Mouse (Mus musculus): ENCODE data around the gene Map3k4. TPM values are rescaled to one million over a fixed set of nuclear protein-coding genes. Genes with fewer than 3 reads are reported as not detected.

Gene Map3k4
- polyA plus RNA-seq, 1 experiment, result 14.4 TPM

GRCm38 (mm10) chr17:12224145-12224544 is 94.5 kb downstream of the Map3k4 start:
- no peak for TF ChIP-seq CTCF (IDR thresholded peaks at IDR 0.05; ENCODE audit: control insufficient read depth, insufficient read depth, low read length)
- no peak for TF ChIP-seq POLR2A (IDR thresholded peaks at IDR 0.05; ENCODE audit: borderline replicate concordance, control insufficient read depth, low read depth, low read length)
- Histone ChIP-seq H3K4me1 (ENCODE audit: control insufficient read depth, insufficient read depth, low read length) (no peaks in the 10 kb centered on the region), H3K4me3 (replicated peaks; ENCODE audit: control insufficient read depth, low read depth, low read length) (no peak overlapping the region), H3K27ac (ENCODE audit: control insufficient read depth, insufficient read depth, low read depth, low read length, poor library complexity) (no peak overlapping the region)
- WGBS, result 93% methylated on average over 9 of the region's 9 CpGs

- no peak overlapping the region for H3K27ac ChIP-seq (ENCODE audit: control insufficient read depth, insufficient read depth, low read depth, low read length, poor library complexity)
- 90% methylated on average over 5 of the region's 5 CpGs for WGBS
- no peak overlapping the region for H3K4me3 ChIP-seq (replicated peaks; ENCODE audit: control insufficient read depth, low read depth, low read length)
- H3K4me1 ChIP-seq (ENCODE audit: control insufficient read depth, insufficient read depth, low read length), result no peaks in the 10 kb centered on the region
- TF ChIP-seq POLR2A (IDR thresholded peaks at IDR 0.05; ENCODE audit: borderline replicate concordance, control insufficient read depth, low read depth, low read length), result no peak
- no peak for TF ChIP-seq CTCF (IDR thresholded peaks at IDR 0.05; ENCODE audit: control insufficient read depth, insufficient read depth, low read length)
These were observed 94.9 kb downstream of the Map3k4 start for GRCm38 (mm10) chr17:12223682-12224081.

GRCm38 (mm10) chr17:12221926-12222325 is 96.7 kb downstream of the Map3k4 start:
- WGBS, result 90% methylated on average over 6 of the region's 6 CpGs
- TF ChIP-seq POLR2A (IDR thresholded peaks at IDR 0.05; ENCODE audit: borderline replicate concordance, control insufficient read depth, low read depth, low read length) (no peak), CTCF (IDR thresholded peaks at IDR 0.05; ENCODE audit: control insufficient read depth, insufficient read depth, low read length) (no peak)
- H3K4me3 ChIP-seq (replicated peaks; ENCODE audit: control insufficient read depth, low read depth, low read length), result no peak overlapping the region
- no peak overlapping the region for H3K27ac ChIP-seq (ENCODE audit: control insufficient read depth, insufficient read depth, low read depth, low read length, poor library complexity)
- no peaks in the 10 kb centered on the region for H3K4me1 ChIP-seq (ENCODE audit: control insufficient read depth, insufficient read depth, low read length)

GRCm38 (mm10) chr17:12216224-12216623 is 102.4 kb downstream of the Map3k4 start:
- Histone ChIP-seq H3K4me3 (replicated peaks; ENCODE audit: control insufficient read depth, low read depth, low read length) (no peak overlapping the region), H3K4me1 (ENCODE audit: control insufficient read depth, insufficient read depth, low read length) (no peaks in the 10 kb centered on the region), H3K27ac (ENCODE audit: control insufficient read depth, insufficient read depth, low read depth, low read length, poor library complexity) (no peak overlapping the region)
- TF ChIP-seq CTCF (IDR thresholded peaks at IDR 0.05; ENCODE audit: control insufficient read depth, insufficient read depth, low read length) (no peak), POLR2A (IDR thresholded peaks at IDR 0.05; ENCODE audit: borderline replicate concordance, control insufficient read depth, low read depth, low read length) (no peak)
- 76% methylated on average over 6 of the region's 6 CpGs for WGBS

- 88% methylated on average over 8 of the region's 8 CpGs for WGBS
- Histone ChIP-seq H3K27ac (ENCODE audit: control insufficient read depth, insufficient read depth, low read depth, low read length, poor library complexity) (no peak overlapping the region), H3K4me1 (ENCODE audit: control insufficient read depth, insufficient read depth, low read length) (no peaks in the 10 kb centered on the region; the same call in 1 of the 2 replicates), H3K4me3 (replicated peaks; ENCODE audit: control insufficient read depth, low read depth, low read length) (no peak overlapping the region)
- no peak for TF ChIP-seq CTCF (IDR thresholded peaks at IDR 0.05; ENCODE audit: control insufficient read depth, insufficient read depth, low read length)
- no peak for TF ChIP-seq POLR2A (IDR thresholded peaks at IDR 0.05; ENCODE audit: borderline replicate concordance, control insufficient read depth, low read depth, low read length)
These were observed 105.2 kb downstream of the Map3k4 start for GRCm38 (mm10) chr17:12213430-12213829.

GRCm38 (mm10) chr17:12212341-12212740 is 106.3 kb downstream of the Map3k4 start:
- TF ChIP-seq POLR2A (IDR thresholded peaks at IDR 0.05; ENCODE audit: borderline replicate concordance, control insufficient read depth, low read depth, low read length) (no peak), CTCF (IDR thresholded peaks at IDR 0.05; ENCODE audit: control insufficient read depth, insufficient read depth, low read length) (no peak)
- Histone ChIP-seq H3K4me1 (ENCODE audit: control insufficient read depth, insufficient read depth, low read length) (no peaks in the 10 kb centered on the region; the same call in 1 of the 2 replicates), H3K4me3 (replicated peaks; ENCODE audit: control insufficient read depth, low read depth, low read length) (no peak overlapping the region), H3K27ac (ENCODE audit: control insufficient read depth, insufficient read depth, low read depth, low read length, poor library complexity) (no peak overlapping the region)
- WGBS, result 93% methylated on average over 6 of the region's 6 CpGs

- H3K4me1 ChIP-seq (ENCODE audit: control insufficient read depth, insufficient read depth, low read length), result no peaks in the 10 kb centered on the region; the same call in 1 of the 2 replicates
- H3K4me3 ChIP-seq (replicated peaks; ENCODE audit: control insufficient read depth, low read depth, low read length), result no peak overlapping the region
- H3K27ac ChIP-seq (ENCODE audit: control insufficient read depth, insufficient read depth, low read depth, low read length, poor library complexity), result no peak overlapping the region
- TF ChIP-seq CTCF (IDR thresholded peaks at IDR 0.05; ENCODE audit: control insufficient read depth, insufficient read depth, low read length), result no peak
- no peak for TF ChIP-seq POLR2A (IDR thresholded peaks at IDR 0.05; ENCODE audit: borderline replicate concordance, control insufficient read depth, low read depth, low read length)
- WGBS, result 92% methylated on average over 11 of the region's 11 CpGs
These were observed 106.7 kb downstream of the Map3k4 start for GRCm38 (mm10) chr17:12211890-12212289.

GRCm38 (mm10) chr17:12210544-12211132 is 108.0 kb downstream of the Map3k4 start:
- peaks cover 2% of the 10 kb centered on the region; the same call in 1 of the 2 replicates for H3K4me1 ChIP-seq (ENCODE audit: control insufficient read depth, insufficient read depth, low read length)
- no peak overlapping the region for H3K27ac ChIP-seq (ENCODE audit: control insufficient read depth, insufficient read depth, low read depth, low read length, poor library complexity)
- no peak overlapping the region for H3K4me3 ChIP-seq (replicated peaks; ENCODE audit: control insufficient read depth, low read depth, low read length)
- TF ChIP-seq CTCF (IDR thresholded peaks at IDR 0.05; ENCODE audit: control insufficient read depth, insufficient read depth, low read length) (peak; percentile 98), POLR2A (IDR thresholded peaks at IDR 0.05; ENCODE audit: borderline replicate concordance, control insufficient read depth, low read depth, low read length) (no peak)
- WGBS, result 29% methylated on average over 8 of the region's 8 CpGs
